Mouse (Mus musculus): ENCODE results near the gene Pakap.

DNA sequence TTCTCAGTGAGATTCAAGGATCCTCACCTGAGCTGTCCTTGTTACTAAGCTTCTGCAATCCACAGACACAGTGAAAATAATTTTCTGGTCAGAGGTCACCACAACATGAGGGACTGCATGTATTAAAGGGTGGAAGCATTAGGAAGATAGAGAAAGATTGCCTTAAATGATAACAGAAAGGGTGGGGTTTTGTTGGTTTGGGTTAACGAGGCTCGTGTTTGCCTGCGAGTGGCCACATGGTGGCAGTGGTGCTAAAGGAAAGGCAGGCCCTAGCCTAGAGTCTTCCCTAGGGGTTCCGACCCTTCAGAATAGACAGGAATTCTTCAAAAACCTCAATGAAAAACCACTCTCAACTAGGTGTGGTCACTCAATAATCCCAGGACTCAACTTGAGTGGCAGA is 333.2 kb downstream of the Pakap start:
- TF ChIP-seq POLR2A (IDR thresholded peaks at IDR 0.05; ENCODE audit: control insufficient read depth, extremely low read depth, insufficient read depth, low read length, poor library complexity), result no peak
- TF ChIP-seq CTCF (IDR thresholded peaks at IDR 0.05; ENCODE audit: borderline replicate concordance, control insufficient read depth, extremely low read depth, insufficient read depth, low read length, poor library complexity), result peak; percentile 51; the same call in 1 of the 2 replicates

Data from thymus, adult 2 months (tissue).